17 mouse cellular contexts compared by ENCODE assay signal in the genomic region with DNA sequence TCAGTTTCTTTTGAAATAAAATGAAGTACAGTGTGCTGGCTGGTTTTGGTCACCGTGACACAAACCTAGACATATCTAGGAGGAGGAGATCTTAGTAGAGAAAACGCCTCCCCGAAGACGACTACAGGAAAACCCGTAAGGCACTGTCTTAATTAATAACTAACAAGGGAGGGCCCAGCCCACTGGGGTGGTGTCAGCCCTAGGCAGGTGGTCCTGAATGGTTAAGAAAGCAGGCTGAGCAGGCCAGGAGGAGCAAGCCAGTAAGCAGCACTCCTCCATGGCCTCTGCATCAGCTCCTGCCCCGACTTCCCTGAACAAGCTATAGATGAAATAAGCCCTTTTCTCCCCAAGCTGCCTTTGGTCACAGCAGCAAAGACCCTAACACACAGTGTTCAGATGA. TPM values are rescaled to one million over a fixed set of nuclear protein-coding genes. Genes with fewer than 3 reads are reported as not detected.
DNase-seq lines count a peak whose midpoint lies in the region; ATAC-seq lines count a peak whose summit lies in the region.
"Had no signal": no experiment of that assay in that cellular context is flagged by ENCODE, and none has a peak within 500 bp of the region (broad histone marks: within the 10 kb centered on the region; RNA-seq: fewer than 3 reads in every experiment).

No protein-coding gene starts in this region.

- H3K4me2 ChIP-seq in heart, embryonic 12.5 days = no peak overlapping the region; the same call in 1 of the 2 replicates
- H3K4me2 ChIP-seq in embryonic facial prominence, embryonic 13.5 days = 0 out of 2 replicates have a peak overlapping the region, but pooled peaks have one; percentile 39
- H3K4me2 ChIP-seq in hindbrain, embryonic 16.5 days (ENCODE audit: low read length) = peak overlapping the region; percentile 55
- peak overlapping the region; percentile 53 for H3K4me2 ChIP-seq in midbrain, embryonic 13.5 days (replicated peaks)

- H3K4me3 ChIP-seq in heart, embryonic 12.5 days = no peak overlapping the region
- no peak overlapping the region for H3K4me3 ChIP-seq in embryonic facial prominence, embryonic 13.5 days
- H3K4me3 ChIP-seq in hindbrain, embryonic 16.5 days (ENCODE audit: low read length) = no peak overlapping the region
- peak overlapping the region; percentile 28 for H3K4me3 ChIP-seq in midbrain, embryonic 13.5 days (replicated peaks)
- H3K4me3 ChIP-seq: layer of hippocampus, adult 2 months had no signal

- H3K27ac ChIP-seq in heart, embryonic 12.5 days (ENCODE audit: poor library complexity, severe bottlenecking) = peak overlapping the region; percentile 50
- H3K27ac ChIP-seq in embryonic facial prominence, embryonic 13.5 days = no peak overlapping the region
- peak overlapping the region; percentile 3 for H3K27ac ChIP-seq in hindbrain, embryonic 16.5 days (ENCODE audit: low read depth, low read length)
- H3K27ac ChIP-seq in midbrain, embryonic 13.5 days = peak overlapping the region; percentile 80
- H3K27ac ChIP-seq: layer of hippocampus, adult 2 months had no signal

- WGBS in heart, embryonic 12.5 days = 68% methylated on average over 6 of the region's 6 CpGs
- WGBS in embryonic facial prominence, embryonic 13.5 days = 68% methylated on average over 6 of the region's 6 CpGs
- 61% methylated on average over 6 of the region's 6 CpGs for WGBS in hindbrain, embryonic 16.5 days
- 60% methylated on average over 6 of the region's 6 CpGs for WGBS in midbrain, embryonic 13.5 days

- 0 out of 2 replicates have a peak, but pooled peaks cover 3% of the 10 kb centered on the region for H3K9me3 ChIP-seq in heart, embryonic 12.5 days (replicated peaks)
- H3K9me3 ChIP-seq in embryonic facial prominence, embryonic 13.5 days = no peaks in the 10 kb centered on the region
- H3K9me3 ChIP-seq in hindbrain, embryonic 16.5 days (ENCODE audit: control insufficient read depth, low read length) = no peaks in the 10 kb centered on the region
- no peaks in the 10 kb centered on the region for H3K9me3 ChIP-seq in midbrain, embryonic 13.5 days

- intact Hi-C loops in heart, postnatal 36 days (cut with DNase I) = no loop called here

- peaks cover 16% of the 10 kb centered on the region for H3K4me1 ChIP-seq in heart, embryonic 12.5 days (replicated peaks)
- H3K4me1 ChIP-seq in embryonic facial prominence, embryonic 13.5 days = peaks cover 7% of the 10 kb centered on the region; the same call in 1 of the 2 replicates
- H3K4me1 ChIP-seq in hindbrain, embryonic 16.5 days (ENCODE audit: control insufficient read depth, insufficient read depth, low read depth, low read length) = peaks cover 11% of the 10 kb centered on the region
- peaks cover 21% of the 10 kb centered on the region for H3K4me1 ChIP-seq in midbrain, embryonic 13.5 days (replicated peaks)

- H3K9ac ChIP-seq in heart, embryonic 12.5 days = no peak overlapping the region
- no peak overlapping the region for H3K9ac ChIP-seq in embryonic facial prominence, embryonic 13.5 days
- H3K9ac ChIP-seq in hindbrain, embryonic 16.5 days (ENCODE audit: low read depth, low read length) = no peak overlapping the region
- 0 out of 2 replicates have a peak overlapping the region, but pooled peaks have one; percentile 30 for H3K9ac ChIP-seq in midbrain, embryonic 13.5 days (replicated peaks)

- DNase-seq in heart, postnatal 36 days = no peak
- no peak for DNase-seq in adrenal gland, adult (ENCODE audit: inconsistent age in 2 of 2, low spot score in 1 of 2)
- no peak for DNase-seq in left cerebral cortex, adult 18-20 months (ENCODE audit: low spot score in 2 of 2)
- DNase-seq: B cell, adult 2 months; cerebellum, adult 9-11 months; gastrocnemius, postnatal 25 days; heart, postnatal 4 days; kidney, adult 9 months; lung, postnatal 10 days; right cerebral cortex, postnatal 25 days had no signal

- no peak for ATAC-seq in heart, embryonic 12.5 days (ENCODE audit: insufficient number of reproducible peaks, low FRiP score)
- ATAC-seq in embryonic facial prominence, embryonic 13.5 days (ENCODE audit: insufficient number of reproducible peaks, insufficient read depth, low FRiP score, low TSS enrichment, low read depth) = no peak
- ATAC-seq in hindbrain, embryonic 16.5 days = no peak
- ATAC-seq in midbrain, embryonic 13.5 days = peak; percentile 66
- no peak for ATAC-seq in CD4-positive, CD25-positive, alpha-beta regulatory T cell, adult 4 months
- ATAC-seq: activated CD4-positive, CD25-positive, alpha-beta regulatory T cell, adult 4 months had no signal

- H3K27me3 ChIP-seq in heart, embryonic 12.5 days (replicated peaks) = no peaks in the 10 kb centered on the region
- H3K27me3 ChIP-seq in embryonic facial prominence, embryonic 13.5 days = no peaks in the 10 kb centered on the region
- H3K27me3 ChIP-seq in hindbrain, embryonic 16.5 days (replicated peaks; ENCODE audit: control insufficient read depth, insufficient read depth, low read length) = no peaks in the 10 kb centered on the region
- H3K27me3 ChIP-seq in midbrain, embryonic 13.5 days = no peaks in the 10 kb centered on the region

- peaks cover 59% of the 10 kb centered on the region for H3K36me3 ChIP-seq in heart, embryonic 12.5 days
- H3K36me3 ChIP-seq in embryonic facial prominence, embryonic 13.5 days = peaks cover 63% of the 10 kb centered on the region
- peaks cover 33% of the 10 kb centered on the region for H3K36me3 ChIP-seq in hindbrain, embryonic 16.5 days (ENCODE audit: control insufficient read depth, insufficient read depth, low read length)
- H3K36me3 ChIP-seq in midbrain, embryonic 13.5 days = peaks cover 50% of the 10 kb centered on the region

RNA-seq across cellular contexts. Expression of a gene that starts 16.8 kb away (rescaled TPM):
- polyA plus RNA-seq in heart, embryonic 12.5 days (2016; fragmentation: Nextera tagmentation; extraction: Ambion mirVana) = 23.9 and 27.7 TPM in 2 replicates
- total RNA-seq in heart, postnatal 36 days (2021) = 10 to 100 TPM; 19.3 to 23.9 TPM
- polyA plus RNA-seq in embryonic facial prominence, embryonic 13.5 days (2015; fragmentation: Nextera tagmentation; extraction: Ambion mirVana) = 32.3 and 35.9 TPM in 2 replicates
- 29.8 and 31.9 TPM in 2 replicates for polyA plus RNA-seq in hindbrain, embryonic 16.5 days (2015; fragmentation: Nextera tagmentation; extraction: Ambion mirVana)
- 33.4 and 34.6 TPM in 2 replicates for polyA plus RNA-seq in midbrain, embryonic 13.5 days (2015; fragmentation: Nextera tagmentation; extraction: Ambion mirVana)
- 100 to 1,000 TPM in 1 of 2 experiments, 10 to 100 TPM in 1; 86.5 to 118 TPM for polyA plus RNA-seq in CD4-positive, CD25-positive, alpha-beta regulatory T cell, adult 4 months (2017; shearing (Covaris generic))
- total RNA-seq in left cerebral cortex, adult 18-20 months (2021) = 10 to 100 TPM; 49.1 to 50.3 TPM

RNA-seq across cellular contexts. Expression of a gene that starts 56.3 kb away (rescaled TPM):
- polyA plus RNA-seq in heart, embryonic 12.5 days (2016; fragmentation: Nextera tagmentation; extraction: Ambion mirVana) = 43.7 and 47.6 TPM in 2 replicates
- total RNA-seq in heart, postnatal 36 days (2021) = 10 to 100 TPM; 21.9 to 29.4 TPM
- polyA plus RNA-seq in embryonic facial prominence, embryonic 13.5 days (2015; fragmentation: Nextera tagmentation; extraction: Ambion mirVana) = 48.1 and 61.6 TPM in 2 replicates
- polyA plus RNA-seq in hindbrain, embryonic 16.5 days (2015; fragmentation: Nextera tagmentation; extraction: Ambion mirVana) = 29.7 and 32.2 TPM in 2 replicates
- polyA plus RNA-seq in midbrain, embryonic 13.5 days (2015; fragmentation: Nextera tagmentation; extraction: Ambion mirVana) = 27.7 and 31.9 TPM in 2 replicates
- 10 to 100 TPM; 14.3 to 20.0 TPM for polyA plus RNA-seq in CD4-positive, CD25-positive, alpha-beta regulatory T cell, adult 4 months (2017; shearing (Covaris generic))
- total RNA-seq in left cerebral cortex, adult 18-20 months (2021) = 10 to 100 TPM; 71.8 to 74.6 TPM
